ENCODE assay signal across 14 mouse cellular contexts in the genomic region with DNA sequence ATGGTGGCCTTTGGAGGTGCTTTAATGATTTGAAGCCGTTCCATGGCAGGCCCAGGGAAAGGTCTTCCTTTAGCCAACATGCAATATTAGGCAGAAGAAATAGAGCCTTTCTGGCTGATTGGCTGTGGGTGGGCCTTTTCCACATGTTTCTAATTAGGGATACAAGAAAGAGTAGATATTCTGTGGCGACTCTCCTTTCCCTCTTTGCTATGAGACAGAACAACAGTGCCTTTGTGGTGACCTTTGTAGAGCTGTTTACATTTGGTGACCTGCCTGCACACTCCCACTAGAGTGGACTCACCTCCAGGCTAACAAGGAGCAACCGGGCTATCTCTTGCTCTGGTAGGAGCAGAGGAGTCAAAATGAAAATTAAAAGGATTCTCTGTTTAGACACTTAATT.
DNase-seq lines count a peak whose midpoint lies in the region; ATAC-seq and TF ChIP-seq lines count a peak whose summit lies in the region.
"Had no signal": no experiment of that assay in that cellular context is flagged by ENCODE, and none has a peak within 500 bp of the region (broad histone marks: within the 10 kb centered on the region; RNA-seq: fewer than 3 reads in every experiment).

No protein-coding gene starts in this region.

- no peak for TF ChIP-seq POLR2A in thymus, adult 2 months (IDR thresholded peaks at IDR 0.05; ENCODE audit: control insufficient read depth, extremely low read depth, insufficient read depth, low read length, poor library complexity)

- no peak overlapping the region for H3K9ac ChIP-seq in heart, embryonic 12.5 days
- no peak overlapping the region for H3K9ac ChIP-seq in lung, embryonic 16.5 days (ENCODE audit: low read length)
- H3K9ac ChIP-seq in stomach, embryonic 15.5 days: no peak overlapping the region
- H3K9ac ChIP-seq: midbrain, embryonic 12.5 days had no signal

- intact Hi-C loops in heart, postnatal 10 days (cut with DNase I): loop anchor here (5.0 kb wide), 1 partner anchor 44 kb away; no protein-coding TSS in a partner anchor

- no peaks in the 10 kb centered on the region for H3K9me3 ChIP-seq in heart, embryonic 12.5 days (replicated peaks)
- H3K9me3 ChIP-seq in lung, embryonic 16.5 days (ENCODE audit: control insufficient read depth, low read length): no peaks in the 10 kb centered on the region
- H3K9me3 ChIP-seq in stomach, embryonic 15.5 days: no peaks in the 10 kb centered on the region
- H3K9me3 ChIP-seq: midbrain, embryonic 12.5 days had no signal

- ATAC-seq in heart, embryonic 12.5 days (ENCODE audit: insufficient number of reproducible peaks, low FRiP score): no peak
- ATAC-seq in lung, embryonic 16.5 days (ENCODE audit: low read depth): 0 out of 2 replicates have a peak, but pooled peaks have one; percentile 12
- ATAC-seq in stomach, embryonic 15.5 days (ENCODE audit: insufficient read depth, low FRiP score, low read depth): no peak

- H3K27ac ChIP-seq in heart, embryonic 12.5 days (ENCODE audit: poor library complexity, severe bottlenecking): no peak overlapping the region
- H3K27ac ChIP-seq in lung, embryonic 16.5 days (ENCODE audit: low read length): peak overlapping the region; percentile 88
- H3K27ac ChIP-seq in stomach, embryonic 15.5 days: peak overlapping the region; percentile 67
- no peak overlapping the region for H3K27ac ChIP-seq in thymus, adult 2 months (ENCODE audit: control insufficient read depth, insufficient read depth, low read length)
- H3K27ac ChIP-seq: left cerebral cortex, adult 2 months; midbrain, embryonic 12.5 days had no signal

- TF ChIP-seq CTCF in thymus, adult 2 months (IDR thresholded peaks at IDR 0.05; ENCODE audit: borderline replicate concordance, control insufficient read depth, extremely low read depth, insufficient read depth, low read length, poor library complexity): no peak

- H3K27me3 ChIP-seq in heart, embryonic 12.5 days (replicated peaks): no peaks in the 10 kb centered on the region
- no peaks in the 10 kb centered on the region for H3K27me3 ChIP-seq in lung, embryonic 16.5 days (ENCODE audit: control insufficient read depth, insufficient read depth, low read depth, low read length)
- H3K27me3 ChIP-seq in stomach, embryonic 15.5 days (replicated peaks): no peaks in the 10 kb centered on the region
- H3K27me3 ChIP-seq in thymus, adult 2 months (ENCODE audit: control insufficient read depth, insufficient read depth, low read length): no peaks in the 10 kb centered on the region
- H3K27me3 ChIP-seq: midbrain, embryonic 12.5 days had no signal

- DNase-seq in heart, adult 11 months: peak; percentile 88
- DNase-seq in lung, postnatal 4 days: no peak
- DNase-seq in heart, postnatal 10 days: peak; percentile 32 to 33
- DNase-seq in adrenal gland, adult (ENCODE audit: inconsistent age in 2 of 2, low spot score in 1 of 2): no peak
- no peak for DNase-seq in thymus, adult 2 months
- DNase-seq: adrenal gland, postnatal 25 days; B cell, adult 2 months; cerebellum, adult 9-10 months; kidney, adult 2 months had no signal

- H3K4me3 ChIP-seq in heart, embryonic 12.5 days: no peak overlapping the region
- no peak overlapping the region for H3K4me3 ChIP-seq in lung, embryonic 16.5 days (ENCODE audit: low read length)
- no peak overlapping the region for H3K4me3 ChIP-seq in stomach, embryonic 15.5 days (replicated peaks)
- no peak overlapping the region for H3K4me3 ChIP-seq in thymus, adult 2 months (ENCODE audit: control insufficient read depth, insufficient read depth, low read length)
- H3K4me3 ChIP-seq: left cerebral cortex, adult 2 months; midbrain, embryonic 12.5 days had no signal

- WGBS in heart, embryonic 12.5 days: 39% methylated on average over 3 of the region's 3 CpGs
- 16% methylated on average over 3 of the region's 3 CpGs for WGBS in lung, embryonic 16.5 days
- 24% methylated on average over 3 of the region's 3 CpGs for WGBS in stomach, embryonic 15.5 days
- WGBS in thymus, adult 2 months: over 99% methylated on average over 3 of the region's 3 CpGs

- no peak overlapping the region for H3K4me2 ChIP-seq in heart, embryonic 12.5 days
- no peak overlapping the region for H3K4me2 ChIP-seq in lung, embryonic 16.5 days (ENCODE audit: low read depth, low read length)
- no peak overlapping the region for H3K4me2 ChIP-seq in stomach, embryonic 15.5 days
- H3K4me2 ChIP-seq: midbrain, embryonic 12.5 days had no signal

- peaks cover 40% of the 10 kb centered on the region for H3K4me1 ChIP-seq in heart, embryonic 12.5 days (replicated peaks)
- H3K4me1 ChIP-seq in lung, embryonic 16.5 days (replicated peaks; ENCODE audit: control insufficient read depth, insufficient read depth, low read length): peaks cover 38% of the 10 kb centered on the region
- peaks cover 32% of the 10 kb centered on the region for H3K4me1 ChIP-seq in stomach, embryonic 15.5 days
- H3K4me1 ChIP-seq in thymus, adult 2 months (replicated peaks; ENCODE audit: control insufficient read depth, insufficient read depth, low read length): no peaks in the 10 kb centered on the region

- no peaks in the 10 kb centered on the region for H3K36me3 ChIP-seq in heart, embryonic 12.5 days
- no peaks in the 10 kb centered on the region for H3K36me3 ChIP-seq in lung, embryonic 16.5 days (ENCODE audit: control insufficient read depth, insufficient read depth, low read length)
- no peaks in the 10 kb centered on the region for H3K36me3 ChIP-seq in stomach, embryonic 15.5 days
- H3K36me3 ChIP-seq in thymus, adult 2 months (ENCODE audit: control insufficient read depth, insufficient read depth, low read length): no peaks in the 10 kb centered on the region
- H3K36me3 ChIP-seq: midbrain, embryonic 12.5 days had no signal

Comparison
In these comparisons a context has a peak if more than half of its experiments do, and no peak if none do; other contexts are left out.
1. DNase-seq: peak in heart, adult 11 months (single experiment) and heart, postnatal 10 days (2 of 2); none in lung, postnatal 4 days (0 of 2), adrenal gland, adult (0 of 2) and thymus, adult 2 months (single experiment).
2. H3K27ac ChIP-seq: peak in lung, embryonic 16.5 days (single experiment) and stomach, embryonic 15.5 days (single experiment); none in heart, embryonic 12.5 days (single experiment) and thymus, adult 2 months (single experiment).